Comparison of ENCODE assay signal across 8 mouse cellular contexts in genomic region chr16:34958667-34959066, GRCm38 (mm10).
DNase-seq lines count a peak whose midpoint lies in the region; ATAC-seq and TF ChIP-seq lines count a peak whose summit lies in the region.

No protein-coding gene starts in this region.

- H3K27ac ChIP-seq in brown adipose tissue, adult 24 weeks (replicated peaks; ENCODE audit: low read depth, low read length) = peak overlapping the region; percentile 66
- H3K27ac ChIP-seq in heart, embryonic 15.5 days = peak overlapping the region; percentile 96

- WGBS in heart, embryonic 15.5 days = 7% methylated on average over 9 of the region's 9 CpGs

- no peak overlapping the region for H3K9ac ChIP-seq in heart, embryonic 15.5 days

- H3K4me1 ChIP-seq in brown adipose tissue, adult 24 weeks (ENCODE audit: control insufficient read depth, insufficient read depth, insufficient read length, low read length) = peaks cover 23% of the 10 kb centered on the region
- H3K4me1 ChIP-seq in heart, embryonic 15.5 days (replicated peaks) = peaks cover 57% of the 10 kb centered on the region

- no peak overlapping the region for H3ac ChIP-seq in myocyte (ENCODE audit: control insufficient read depth, insufficient read length)

- H3K4me2 ChIP-seq in heart, embryonic 15.5 days = peak overlapping the region; percentile 19; the same call in 1 of the 2 replicates
- H3K4me2 ChIP-seq in myocyte (ENCODE audit: low read depth) = peak overlapping the region; percentile 30

- TF ChIP-seq POLR2A in myocyte (IDR thresholded peaks at IDR 0.05; ENCODE audit: insufficient read length, low read depth) = no peak

- H3K79me2 ChIP-seq in myocyte (ENCODE audit: control insufficient read depth, insufficient read depth) = no peaks in the 10 kb centered on the region

- no peak overlapping the region for H3K4me3 ChIP-seq in brown adipose tissue, adult 24 weeks (ENCODE audit: insufficient read depth, low read depth, low read length)
- no peak overlapping the region for H3K4me3 ChIP-seq in heart, embryonic 15.5 days
- H3K4me3 ChIP-seq in myocyte = no peak overlapping the region

- DNase-seq in cerebellum, postnatal 36 days = peak; percentile 15 to 29
- DNase-seq in cerebellum, adult 9-11 months = no peak
- DNase-seq in kidney, postnatal 25 days = peak; percentile 87 to 93
- no peak for DNase-seq in thymus, postnatal 25 days

- ATAC-seq in heart, embryonic 15.5 days (replicated peaks; ENCODE audit: insufficient number of reproducible peaks, insufficient read depth, low FRiP score, low read depth) = peak; percentile 94
- ATAC-seq in CD4-positive, CD25-positive, alpha-beta regulatory T cell, adult 4 months = no peak

- H3K36me3 ChIP-seq in heart, embryonic 15.5 days = no peaks in the 10 kb centered on the region
- no peaks in the 10 kb centered on the region for H3K36me3 ChIP-seq in myocyte (ENCODE audit: control insufficient read depth, insufficient read depth)

- no peaks in the 10 kb centered on the region for H3K9me3 ChIP-seq in heart, embryonic 15.5 days (replicated peaks)

- H3K27me3 ChIP-seq in heart, embryonic 15.5 days = no peaks in the 10 kb centered on the region
- H3K27me3 ChIP-seq in myocyte (ENCODE audit: control insufficient read depth, insufficient read depth, insufficient read length) = no peaks in the 10 kb centered on the region

TF ChIP-seq in myocyte, 11 proteins besides CTCF, POLR2A, EP300 and RAD21:
- TF ChIP-seq CEBPB (IDR thresholded peaks at IDR 0.05; ENCODE audit: insufficient read depth, poor library complexity, severe bottlenecking) (no peak), TCF3 (IDR thresholded peaks at IDR 0.05; ENCODE audit: insufficient read length, low read depth) (no peak), MAX (IDR thresholded peaks at IDR 0.05; ENCODE audit: low read depth) (no peak), USF1 (IDR thresholded peaks at IDR 0.05; ENCODE audit: low read depth) (no peak), MYOG (IDR thresholded peaks at IDR 0.05; ENCODE audit: control insufficient read depth in 1 of 3, insufficient read depth in 1 of 3, insufficient read length in 2 of 3, low read depth in 2 of 3) (no peak), POLR2AphosphoS2 (IDR thresholded peaks at IDR 0.05; ENCODE audit: insufficient read length, low read depth) (no peak), E2F4 (IDR thresholded peaks at IDR 0.05; ENCODE audit: insufficient read depth) (no peak), TCF12 (IDR thresholded peaks at IDR 0.05; ENCODE audit: insufficient read depth, poor library complexity, severe bottlenecking) (no peak), SRF (IDR thresholded peaks at IDR 0.05; ENCODE audit: control insufficient read depth, insufficient read length, low read depth) (no peak), REST (IDR thresholded peaks at IDR 0.05; ENCODE audit: insufficient read depth, insufficient read length) (no peak), MYOD1 (IDR thresholded peaks at IDR 0.05; ENCODE audit: control insufficient read depth in 1 of 3, insufficient read length in 2 of 3, low read depth in 2 of 3) (no peak)

Comparison
In these comparisons a context has a peak if more than half of its experiments do, and no peak if none do; other contexts are left out.
1. DNase-seq: peak in cerebellum, postnatal 36 days (2 of 2) and kidney, postnatal 25 days (2 of 2); none in cerebellum, adult 9-11 months (single experiment) and thymus, postnatal 25 days (single experiment).